Mouse (Mus musculus) liver, embryonic 14.5 days (tissue): ENCODE measurements around the gene Tuba4a. TPM values are rescaled to one million over a fixed set of nuclear protein-coding genes. Genes with fewer than 3 reads are reported as not detected.
A peak's percentile ranks its signal among the peaks of the same experiment; 100 is the strongest.

Experiments
- ATAC-seq: fragments of 200-750 bp; cut with Nextera tagmentation; 2 replicates; pipeline ENCODE4 v1.8.0; 2017; ENCODE audit warnings: moderate number of reproducible peaks, mild to moderate bottlenecking, moderate library complexity; ENCODE audit not compliant: insufficient read depth
- DNase-seq, 3 experiments: peaks; one replicate each; pipeline ENCODE4 v3.0.0-alpha.2; 2012 to 2013; ENCODE audit warnings: low read depth in 3 of 3, low spot score in 3 of 3
- H3K27ac ChIP-seq: fragments of 300-500 bp; sonication (generic); 2 replicates; pipeline ENCODE4 v1.5.1; 2014; ENCODE audit warnings: moderate library complexity, mild to moderate bottlenecking, control low read depth, inconsistent platforms
- H3K27me3 ChIP-seq: fragments of 300-500 bp; sonication (generic); 2 replicates; pipeline ENCODE4 v1.6.1; 2014; ENCODE audit warnings: mild to moderate bottlenecking, low read length, moderate library complexity; ENCODE audit not compliant: control insufficient read depth, insufficient read depth
- H3K36me3 ChIP-seq: fragments of 300-500 bp; sonication (generic); replicated peaks from 2 replicates; pipeline ENCODE4 v1.6.1; 2014; ENCODE audit warnings: low read depth; ENCODE audit not compliant: control insufficient read depth, insufficient read depth
- H3K4me1 ChIP-seq, 2 experiments: fragments of 200-500 bp in 1 of 2; fragments of 300-500 bp in 1 of 2; sonication (generic) in 1 of 2; replicated peaks; 2 replicates each; pipeline ENCODE4 v1.6.1; 2012 to 2014; ENCODE audit warnings: antibody characterized with exemption in 1 of 2, inconsistent platforms in 1 of 2, low read length in 1 of 2; ENCODE audit not compliant: control insufficient read depth in 2 of 2, insufficient read depth in 2 of 2
- H3K4me2 ChIP-seq: fragments of 300-500 bp; sonication (generic); 2 replicates; pipeline ENCODE4 v1.6.1; 2014; ENCODE audit warnings: low read depth, mild to moderate bottlenecking, control low read depth, moderate library complexity
- H3K4me3 ChIP-seq, 2 experiments: fragments of 200-500 bp in 1 of 2; fragments of 300-500 bp in 1 of 2; sonication (generic) in 1 of 2; 2 replicates each; pipeline ENCODE4 v1.5.1; 2012 to 2014; ENCODE audit warnings: low read depth in 2 of 2, low read length in 2 of 2, mild to moderate bottlenecking in 2 of 2, control low read depth in 1 of 2, inconsistent platforms in 1 of 2, moderate library complexity in 1 of 2; ENCODE audit not compliant: insufficient read depth in 1 of 2
- H3K9ac ChIP-seq: fragments of 300-500 bp; sonication (generic); replicated peaks from 2 replicates; pipeline ENCODE4 v1.6.1; 2014; ENCODE audit warnings: mild to moderate bottlenecking, control low read depth, moderate library complexity
- H3K9me3 ChIP-seq: fragments of 300-500 bp; sonication (generic); 2 replicates; pipeline ENCODE4 v1.6.1; 2016; ENCODE audit warnings: low read length, mixed read lengths; ENCODE audit not compliant: control insufficient read depth
- CTCF ChIP-seq: IDR thresholded peaks from 2 replicates; pipeline ENCODE4 v1.5.1; 2016; ENCODE audit warnings: antibody characterized with exemption, low read depth, control low read depth
- EP300 ChIP-seq: IDR thresholded peaks from 2 replicates; pipeline ENCODE4 v1.6.1; 2016; ENCODE audit warnings: antibody characterized with exemption, low read depth
- WGBS: fragments of 180-500 bp; shearing (Covaris S2); extraction: QIAGEN DNeasy Blood & Tissue Kit; methylation state at CpG from one replicate; pipeline ENCODE4 v1.1.7; 2014; ENCODE audit not compliant: insufficient replicate concordance; 5-methylcytosine and 5-hydroxymethylcytosine counted together
- microRNA-seq: library from miRNA; unstranded; fragments of <30 nt; microRNA quantifications from one replicate; pipeline ENCODE4, GENCODE M21; 2016
- polyA plus RNA-seq, 2 experiments: library from polyadenylated mRNA; depleted of rRNA in 1 of 2; stranded (reverse) in 1 of 2; unstranded in 1 of 2; fragments of >200 nt; fragmentation: Nextera tagmentation in 1 of 2; extraction: Ambion mirVana in 1 of 2; gene quantifications; 2 replicates each; pipeline versions ENCODE4 v1.2.1 to v1.2.3; 2012 to 2014

Gene Tuba4a
- polyA plus RNA-seq, 2 experiments: 168 to 346 TPM

DNA sequence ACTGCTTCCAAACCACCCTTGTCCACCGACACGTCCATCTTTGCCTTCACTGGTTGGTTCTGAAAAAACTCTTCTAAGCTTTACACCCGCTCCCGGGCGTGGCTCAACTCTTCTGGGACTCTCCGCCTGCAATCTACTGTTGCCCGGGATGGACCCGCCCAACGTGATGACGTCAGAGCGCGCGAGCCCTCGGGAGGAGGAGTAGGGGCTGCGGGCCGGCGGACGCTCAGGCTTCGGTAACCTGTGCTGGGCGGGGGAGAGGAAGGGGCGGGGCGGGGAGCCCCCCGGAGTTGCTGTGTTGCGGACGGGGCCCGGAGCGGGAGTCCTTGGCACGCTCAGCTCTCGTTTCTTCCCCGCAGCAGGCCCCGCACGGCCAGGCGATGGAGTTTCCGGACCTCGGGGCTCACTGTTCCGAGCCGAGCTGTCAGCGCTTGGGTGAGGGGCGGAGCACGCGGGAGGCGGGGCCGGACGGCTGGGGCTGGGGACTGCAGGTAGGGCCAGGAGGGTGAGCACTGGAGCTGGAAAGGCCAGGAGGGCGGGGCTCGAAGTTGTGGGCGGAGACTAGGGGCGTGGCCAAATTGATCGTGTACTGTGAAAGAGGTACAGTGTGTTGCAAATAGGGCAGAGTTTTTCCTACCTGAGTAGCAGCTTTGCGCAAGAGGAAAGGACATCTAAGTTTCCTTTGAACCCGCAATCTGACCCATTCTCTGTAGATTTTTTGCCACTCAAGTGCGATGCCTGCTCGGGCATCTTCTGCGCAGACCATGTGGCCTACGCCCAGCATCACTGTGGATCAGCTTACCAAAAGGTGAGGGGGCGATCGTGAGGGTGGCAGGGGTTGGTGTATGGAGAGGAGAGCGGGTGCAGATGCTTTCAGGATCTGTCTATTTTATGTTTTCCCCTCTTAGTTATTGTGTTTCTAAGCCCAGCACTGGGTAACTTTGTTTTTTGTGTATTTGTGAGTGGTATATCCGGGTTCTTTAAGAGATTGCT lies 50.9 kb downstream of the Tuba4a start, which contains the start of gene Zfand2b:
Gene Zfand2b (plus strand): TSS at position 175 of the 993 bp plus-strand sequence.
- 2% methylated on average over 59 of the region's 59 CpGs for WGBS
- H3K27me3 ChIP-seq: no peaks in the 10 kb centered on the region
- H3K4me2 ChIP-seq: peak within 1 kb of the TSS; percentile 85
- H3K9ac ChIP-seq: peak within 1 kb of the TSS; percentile 77
- TF ChIP-seq EP300 (peak; percentile 1; the same call in 1 of the 2 replicates), CTCF (peak; percentile 28; the same call in 1 of the 2 replicates)
- peak within 1 kb of the TSS; percentile 73 for H3K4me3 ChIP-seq
- H3K4me1 ChIP-seq: peaks cover 19 to 24% of the 10 kb centered on the region in 2 experiments
- peak; percentile 97 for ATAC-seq
- H3K27ac ChIP-seq: peak within 1 kb of the TSS; percentile 91
- peak; percentile 93 to 95 (median 93) for DNase-seq
- H3K36me3 ChIP-seq: peaks cover 43% of the 10 kb centered on the region
- no peaks in the 10 kb centered on the region for H3K9me3 ChIP-seq

DNA sequence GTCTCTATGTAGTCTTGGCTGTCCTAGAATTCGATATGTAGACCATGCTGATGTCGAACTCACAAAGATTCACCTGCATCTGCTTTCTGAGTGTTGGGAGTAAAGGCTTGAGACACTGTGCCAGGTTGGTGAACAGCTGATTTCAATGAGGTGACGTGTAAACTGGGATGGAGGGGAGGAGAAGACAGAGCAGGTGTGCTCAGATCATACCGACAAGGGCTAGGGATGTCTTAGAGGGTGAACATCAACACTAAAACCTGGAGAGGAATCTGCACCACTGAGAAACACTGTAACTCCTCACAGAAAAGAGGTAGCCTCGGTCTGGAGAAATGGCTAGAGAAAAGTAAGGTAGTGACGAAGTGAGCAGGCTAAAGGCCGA lies 51.6 kb downstream of the Tuba4a start:
- peak; percentile 22 for ATAC-seq
- 8% methylated on average over 7 of the region's 7 CpGs for WGBS
- no peak for DNase-seq

More for the DNA sequence above, 51.6 kb downstream of the Tuba4a start:
- no peaks in the 10 kb centered on the region for H3K9me3 ChIP-seq
- peaks cover 19 to 24% of the 10 kb centered on the region in 2 experiments for H3K4me1 ChIP-seq
- TF ChIP-seq EP300 (no peak), CTCF (no peak)
- peak overlapping the region; percentile 77 for H3K9ac ChIP-seq
- peak overlapping the region; percentile 85 for H3K4me2 ChIP-seq
- no peaks in the 10 kb centered on the region for H3K27me3 ChIP-seq
- H3K36me3 ChIP-seq: peaks cover 36% of the 10 kb centered on the region
- H3K4me3 ChIP-seq: peak overlapping the region; percentile 63 to 73
- H3K27ac ChIP-seq: peak overlapping the region; percentile 91

Small RNAs within 50 kb of the gene (microRNA-seq; reads per million reads assigned to microRNA genes)
- gene Gm27943: not detected

Other genes with a start within 250 kb of the Tuba4a start
- gene Nhej1, start 94.7 kb downstream of the Tuba4a start, polyA plus RNA-seq (2012; rRNA removed): 1.3 and 2.0 TPM in 2 replicates
- 5.2 and 7.2 TPM in 2 replicates for gene Nhej1, start 94.7 kb downstream of the Tuba4a start, polyA plus RNA-seq (2014; fragmentation: Nextera tagmentation; extraction: Ambion mirVana)
- gene Slc23a3, start 86.0 kb downstream of the Tuba4a start, polyA plus RNA-seq (2012; rRNA removed): 1.4 and 1.7 TPM in 2 replicates
- gene Slc23a3, start 86.0 kb downstream of the Tuba4a start, polyA plus RNA-seq (2014; fragmentation: Nextera tagmentation; extraction: Ambion mirVana): 1.2 TPM in 2 replicates
- gene Cnppd1, start 77.2 kb downstream of the Tuba4a start, polyA plus RNA-seq (2012; rRNA removed): 29.5 and 33.3 TPM in 2 replicates
- 31.1 and 41.0 TPM in 2 replicates for gene Cnppd1, start 77.2 kb downstream of the Tuba4a start, polyA plus RNA-seq (2014; fragmentation: Nextera tagmentation; extraction: Ambion mirVana)
- 61.8 and 74.5 TPM in 2 replicates for gene Retreg2, start 77.1 kb downstream of the Tuba4a start, polyA plus RNA-seq (2012; rRNA removed)
- 45.1 and 58.8 TPM in 2 replicates for gene Retreg2, start 77.1 kb downstream of the Tuba4a start, polyA plus RNA-seq (2014; fragmentation: Nextera tagmentation; extraction: Ambion mirVana)
- gene Zfand2b, start 51.2 kb downstream of the Tuba4a start, polyA plus RNA-seq (2012; rRNA removed): 35.3 and 43.5 TPM in 2 replicates
- 40.6 and 41.6 TPM in 2 replicates for gene Zfand2b, start 51.2 kb downstream of the Tuba4a start, polyA plus RNA-seq (2014; fragmentation: Nextera tagmentation; extraction: Ambion mirVana)
- 31.4 and 41.4 TPM in 2 replicates for gene Abcb6, start 39.5 kb downstream of the Tuba4a start, polyA plus RNA-seq (2012; rRNA removed)
- gene Abcb6, start 39.5 kb downstream of the Tuba4a start, polyA plus RNA-seq (2014; fragmentation: Nextera tagmentation; extraction: Ambion mirVana): 48.9 and 58.5 TPM in 2 replicates
- 6.3 and 7.6 TPM in 2 replicates for gene Ankzf1, start 27.7 kb downstream of the Tuba4a start, polyA plus RNA-seq (2012; rRNA removed)
- 4.8 and 7.2 TPM in 2 replicates for gene Ankzf1, start 27.7 kb downstream of the Tuba4a start, polyA plus RNA-seq (2014; fragmentation: Nextera tagmentation; extraction: Ambion mirVana)
- gene Atg9a, start 27.7 kb downstream of the Tuba4a start, polyA plus RNA-seq (2012; rRNA removed): 17.4 and 23.6 TPM in 2 replicates
- gene Atg9a, start 27.7 kb downstream of the Tuba4a start, polyA plus RNA-seq (2014; fragmentation: Nextera tagmentation; extraction: Ambion mirVana): 16.4 and 18.3 TPM in 2 replicates
- 4.0 and 4.9 TPM in 2 replicates for gene Glb1l, start 9.1 kb downstream of the Tuba4a start, polyA plus RNA-seq (2012; rRNA removed)
- 3.2 and 4.3 TPM in 2 replicates for gene Glb1l, start 9.1 kb downstream of the Tuba4a start, polyA plus RNA-seq (2014; fragmentation: Nextera tagmentation; extraction: Ambion mirVana)
- 76.3 and 93.3 TPM in 2 replicates for gene Stk16, start 9.0 kb downstream of the Tuba4a start, polyA plus RNA-seq (2012; rRNA removed)
- gene Stk16, start 9.0 kb downstream of the Tuba4a start, polyA plus RNA-seq (2014; fragmentation: Nextera tagmentation; extraction: Ambion mirVana): 61.8 and 66.1 TPM in 2 replicates
- gene A630095N17Rik, start 12.2 kb upstream of the Tuba4a start, polyA plus RNA-seq (2012; rRNA removed): not detected in 2 replicates
- gene A630095N17Rik, start 12.2 kb upstream of the Tuba4a start, polyA plus RNA-seq (2014; fragmentation: Nextera tagmentation; extraction: Ambion mirVana): 0.22 TPM in 1 of 2 replicates, not detected in the other
- gene Dnajb2, start 16.5 kb upstream of the Tuba4a start, polyA plus RNA-seq (2012; rRNA removed): 17.6 and 21.1 TPM in 2 replicates
- gene Dnajb2, start 16.5 kb upstream of the Tuba4a start, polyA plus RNA-seq (2014; fragmentation: Nextera tagmentation; extraction: Ambion mirVana): 11.1 and 12.5 TPM in 2 replicates
- 0.26 and 0.28 TPM in 2 replicates for gene Ptprn, start 44.6 kb upstream of the Tuba4a start, polyA plus RNA-seq (2012; rRNA removed)
- gene Ptprn, start 44.6 kb upstream of the Tuba4a start, polyA plus RNA-seq (2014; fragmentation: Nextera tagmentation; extraction: Ambion mirVana): 0.08 and 0.17 TPM in 2 replicates
- not detected in 2 replicates for gene Resp18, start 58.5 kb upstream of the Tuba4a start, polyA plus RNA-seq (2012; rRNA removed)
- gene Resp18, start 58.5 kb upstream of the Tuba4a start, polyA plus RNA-seq (2014; fragmentation: Nextera tagmentation; extraction: Ambion mirVana): not detected in 2 replicates
- 35.6 and 39.3 TPM in 2 replicates for gene Dnpep, start 98.1 kb upstream of the Tuba4a start, polyA plus RNA-seq (2012; rRNA removed)
- gene Dnpep, start 98.1 kb upstream of the Tuba4a start, polyA plus RNA-seq (2014; fragmentation: Nextera tagmentation; extraction: Ambion mirVana): 43.4 and 48.4 TPM in 2 replicates
- gene Des, start 140.5 kb upstream of the Tuba4a start, polyA plus RNA-seq (2012; rRNA removed): 1.1 TPM in 2 replicates
- gene Des, start 140.5 kb upstream of the Tuba4a start, polyA plus RNA-seq (2014; fragmentation: Nextera tagmentation; extraction: Ambion mirVana): 1.4 and 2.1 TPM in 2 replicates
- gene Speg, start 155.4 kb upstream of the Tuba4a start, polyA plus RNA-seq (2012; rRNA removed): 8.4 and 8.5 TPM in 2 replicates
- 8.4 and 9.5 TPM in 2 replicates for gene Speg, start 155.4 kb upstream of the Tuba4a start, polyA plus RNA-seq (2014; fragmentation: Nextera tagmentation; extraction: Ambion mirVana)
- gene Gmppa, start 216.1 kb upstream of the Tuba4a start, polyA plus RNA-seq (2012; rRNA removed): 34.3 and 38.2 TPM in 2 replicates
- 22.8 and 31.1 TPM in 2 replicates for gene Gmppa, start 216.1 kb upstream of the Tuba4a start, polyA plus RNA-seq (2014; fragmentation: Nextera tagmentation; extraction: Ambion mirVana)
- 0.03 TPM in 2 replicates for gene Asic4, start 230.6 kb upstream of the Tuba4a start, polyA plus RNA-seq (2012; rRNA removed)
- gene Asic4, start 230.6 kb upstream of the Tuba4a start, polyA plus RNA-seq (2014; fragmentation: Nextera tagmentation; extraction: Ambion mirVana): not detected in 2 replicates